Mouse (Mus musculus) forebrain, embryonic 10.5 days (tissue): ENCODE measurements around the gene Nup93. TPM values are rescaled to one million over a fixed set of nuclear protein-coding genes. Genes with fewer than 3 reads are reported as not detected.

Source experiments
- DNase-seq: peaks from one replicate; pipeline ENCODE4 v3.0.0-alpha.2; 2017; ENCODE audit warnings: low spot score; ENCODE audit errors: extremely low spot score
- H3K27ac ChIP-seq: fragments of 300-500 bp; sonication (generic); 2 replicates; pipeline ENCODE4 v1.5.1; 2016; ENCODE audit warnings: mild to moderate bottlenecking
- H3K27me3 ChIP-seq: fragments of 300-500 bp; sonication (generic); 2 replicates; pipeline ENCODE4 v1.6.1; 2016; ENCODE audit warnings: mild to moderate bottlenecking; ENCODE audit not compliant: poor library complexity, severe bottlenecking
- H3K36me3 ChIP-seq: fragments of 300-500 bp; sonication (generic); replicated peaks from 2 replicates; pipeline ENCODE4 v1.6.1; 2016; ENCODE audit warnings: mild to moderate bottlenecking, moderate library complexity
- H3K4me1 ChIP-seq: fragments of 300-500 bp; sonication (generic); 2 replicates; pipeline ENCODE4 v1.6.1; 2016
- H3K4me3 ChIP-seq: fragments of 300-500 bp; sonication (generic); 2 replicates; pipeline ENCODE4 v1.5.1; 2016; ENCODE audit warnings: mild to moderate bottlenecking, moderate library complexity
- H3K9me3 ChIP-seq: fragments of 300-500 bp; sonication (generic); 2 replicates; pipeline ENCODE4 v1.6.1; 2016; ENCODE audit warnings: mild to moderate bottlenecking, moderate library complexity
- WGBS: fragments of 180-500 bp; shearing (Covaris S2); methylation state at CpG from one replicate; pipeline ENCODE4 v1.1.7; 2016; 5-methylcytosine and 5-hydroxymethylcytosine counted together
- polyA plus RNA-seq: library from polyadenylated mRNA; unstranded; fragments of >200 nt; fragmentation: Nextera tagmentation; extraction: Ambion mirVana; gene quantifications from 2 replicates; pipeline ENCODE4 v1.2.1, GENCODE M21; 2016

Gene Nup93
- polyA plus RNA-seq, 1 experiment from 2014 or later = 155 TPM

DNA sequence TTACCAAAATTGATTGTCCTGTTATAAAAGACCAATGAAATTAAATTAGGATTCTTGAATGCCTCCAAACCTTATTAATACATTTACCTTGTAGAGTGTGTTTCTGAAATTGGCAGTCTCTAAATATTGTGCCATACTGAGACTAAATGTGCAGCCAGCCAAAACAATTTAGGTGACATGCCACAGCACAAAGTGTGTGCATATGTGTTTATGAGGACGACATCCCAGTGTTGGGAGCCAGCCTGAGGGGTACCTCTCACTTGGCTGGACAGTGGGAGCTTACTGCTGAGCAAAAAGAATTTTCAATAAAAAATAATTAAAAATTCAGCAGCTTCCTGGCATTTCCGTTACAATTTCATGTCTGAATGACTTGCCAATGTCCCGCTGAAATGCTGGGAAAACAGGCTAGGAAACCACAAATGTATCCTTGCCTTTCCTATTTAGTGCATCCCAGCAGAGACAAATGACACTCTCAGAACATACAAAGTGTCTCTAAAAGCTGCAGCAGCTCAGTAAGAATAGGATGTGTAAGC lies 68.2 kb downstream of the Nup93 start:
- H3K4me1 ChIP-seq = 0 out of 2 replicates have a peak, but pooled peaks cover 6% of the 10 kb centered on the region
- no peak overlapping the region for H3K4me3 ChIP-seq
- no peaks in the 10 kb centered on the region for H3K27me3 ChIP-seq
- no peak overlapping the region for H3K27ac ChIP-seq
- 0 out of 2 replicates have a peak, but pooled peaks cover under 1% of the 10 kb centered on the region for H3K36me3 ChIP-seq
- no peak for DNase-seq
- WGBS = 89% methylated on average over 3 of the region's 3 CpGs
- H3K9me3 ChIP-seq = no peaks in the 10 kb centered on the region

DNA sequence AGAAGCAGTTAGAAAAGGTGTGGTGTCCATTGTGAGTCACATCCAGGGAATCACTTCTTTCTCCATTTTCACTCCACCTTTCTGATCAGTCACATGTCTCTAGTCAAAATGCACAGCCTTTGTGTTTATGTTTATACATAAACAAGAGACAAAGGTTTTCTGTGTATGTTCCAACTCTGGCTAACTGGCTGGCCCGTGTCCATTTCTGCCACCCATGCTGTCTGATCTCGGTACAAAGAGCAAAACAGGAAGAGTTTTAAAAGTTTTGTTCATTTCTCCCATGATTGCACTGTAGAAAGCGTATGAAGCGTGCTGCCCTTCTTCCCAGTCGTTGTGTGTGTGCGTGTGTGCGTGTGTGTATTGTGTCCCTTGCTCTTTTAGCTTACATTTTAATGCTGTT lies 69.8 kb downstream of the Nup93 start:
- Histone ChIP-seq H3K4me1 (0 out of 2 replicates have a peak, but pooled peaks cover 6% of the 10 kb centered on the region), H3K27ac (no peak overlapping the region), H3K4me3 (no peak overlapping the region), H3K9me3 (no peaks in the 10 kb centered on the region), H3K27me3 (no peaks in the 10 kb centered on the region), H3K36me3 (0 out of 2 replicates have a peak, but pooled peaks cover 2% of the 10 kb centered on the region)
- 92% methylated on average over 7 of the region's 7 CpGs for WGBS
- DNase-seq = no peak

DNA sequence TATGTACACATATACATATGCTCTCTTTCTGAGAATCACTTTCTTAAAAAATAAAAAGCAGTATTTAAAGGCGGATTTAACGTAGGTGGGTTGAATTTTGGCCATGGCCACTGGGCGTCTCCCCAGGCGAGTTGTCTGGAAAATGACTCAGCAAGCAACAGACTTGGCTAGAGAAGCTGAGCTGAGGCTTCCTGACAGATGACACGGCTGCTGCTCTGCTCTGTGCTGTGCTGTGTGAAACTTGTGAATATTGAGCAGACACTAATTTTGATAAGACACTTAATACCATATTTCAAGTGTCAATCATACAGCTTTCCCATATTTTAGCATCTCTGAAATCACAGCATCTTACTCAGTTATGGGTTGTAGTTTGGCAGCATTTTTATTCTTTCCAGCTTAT lies 76.2 kb downstream of the Nup93 start:
- DNase-seq = no peak
- WGBS = 91% methylated on average over 5 of the region's 5 CpGs
- 0 out of 2 replicates have a peak, but pooled peaks cover 4% of the 10 kb centered on the region for H3K4me1 ChIP-seq
- no peaks in the 10 kb centered on the region for H3K27me3 ChIP-seq
- no peak overlapping the region for H3K4me3 ChIP-seq
- peaks cover 28% of the 10 kb centered on the region for H3K36me3 ChIP-seq
- no peak overlapping the region for H3K27ac ChIP-seq
- H3K9me3 ChIP-seq = no peaks in the 10 kb centered on the region

DNA sequence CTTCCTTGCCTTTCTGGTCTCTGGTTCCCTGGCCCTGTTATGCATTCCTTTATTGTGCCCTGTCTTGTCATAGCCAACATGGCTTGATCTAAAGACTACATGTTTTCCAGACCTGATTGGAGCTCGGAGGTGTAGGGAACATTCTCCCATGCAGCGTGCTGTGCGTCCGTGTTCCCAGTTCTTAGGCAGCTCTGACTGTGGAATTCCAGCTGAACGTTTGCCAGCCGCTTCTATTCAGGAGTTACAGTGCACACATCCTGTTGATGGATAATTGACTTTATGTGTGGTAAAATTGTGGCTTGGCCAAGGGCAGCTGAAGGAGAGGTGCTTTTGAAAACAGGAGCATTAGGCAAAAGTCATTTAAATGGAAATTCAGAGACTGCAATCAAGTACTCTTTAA lies 77.7 kb downstream of the Nup93 start:
- Histone ChIP-seq H3K4me3 (no peak overlapping the region), H3K27me3 (no peaks in the 10 kb centered on the region), H3K9me3 (no peaks in the 10 kb centered on the region), H3K4me1 (peaks cover 16% of the 10 kb centered on the region), H3K27ac (no peak overlapping the region), H3K36me3 (peaks cover 34% of the 10 kb centered on the region)
- 90% methylated on average over 6 of the region's 6 CpGs for WGBS
- no peak for DNase-seq

DNA sequence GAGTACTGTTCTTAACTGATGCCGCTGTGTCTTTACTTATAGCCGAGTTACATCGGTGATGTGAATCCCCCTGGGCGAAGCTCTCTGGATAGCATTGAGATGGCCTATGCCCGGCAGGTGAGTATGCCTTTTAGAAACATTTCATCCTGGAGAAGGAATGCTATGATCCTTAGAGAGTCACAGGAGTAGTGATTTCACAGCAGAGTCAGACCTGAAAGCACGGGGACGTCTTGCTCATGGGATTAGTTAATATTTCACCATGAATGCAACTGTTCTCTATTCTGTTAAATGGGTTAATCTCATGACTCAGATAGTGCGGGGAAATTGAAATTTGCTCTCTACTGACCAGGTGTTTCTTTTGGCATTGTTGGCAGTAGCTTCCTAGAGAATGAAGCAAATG lies 78.3 kb downstream of the Nup93 start:
- no peak overlapping the region for H3K27ac ChIP-seq
- peaks cover 18% of the 10 kb centered on the region for H3K4me1 ChIP-seq
- DNase-seq = no peak
- H3K27me3 ChIP-seq = no peaks in the 10 kb centered on the region
- H3K4me3 ChIP-seq = no peak overlapping the region
- WGBS = 94% methylated on average over 8 of the region's 8 CpGs
- peaks cover 33% of the 10 kb centered on the region for H3K36me3 ChIP-seq
- no peaks in the 10 kb centered on the region for H3K9me3 ChIP-seq

DNA sequence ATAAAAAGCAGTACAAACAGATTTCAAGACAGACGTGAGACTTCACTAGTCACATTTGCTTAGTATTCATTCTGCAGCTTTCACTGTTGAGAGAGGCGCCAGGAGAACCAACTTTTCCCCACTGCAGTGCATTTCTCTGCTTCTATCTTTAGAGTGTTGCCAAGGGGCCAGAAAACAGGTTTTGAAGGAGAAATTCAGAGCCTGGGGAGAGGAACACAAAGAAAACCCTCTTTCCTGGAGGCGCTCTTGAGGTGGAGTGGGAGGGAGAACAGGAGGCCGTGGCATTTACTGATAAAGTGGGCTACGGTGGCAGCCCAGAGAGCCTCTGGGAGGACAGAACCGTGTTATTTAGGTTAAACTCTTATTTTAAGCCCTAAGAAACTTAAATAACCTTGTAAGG lies 81.3 kb downstream of the Nup93 start:
- WGBS = 86% methylated on average over 6 of the region's 6 CpGs
- no peak overlapping the region for H3K27ac ChIP-seq
- no peak overlapping the region for H3K4me3 ChIP-seq
- H3K9me3 ChIP-seq = no peaks in the 10 kb centered on the region
- H3K36me3 ChIP-seq = peaks cover 34% of the 10 kb centered on the region
- no peak for DNase-seq
- H3K27me3 ChIP-seq = no peaks in the 10 kb centered on the region
- H3K4me1 ChIP-seq = peaks cover 18% of the 10 kb centered on the region

DNA sequence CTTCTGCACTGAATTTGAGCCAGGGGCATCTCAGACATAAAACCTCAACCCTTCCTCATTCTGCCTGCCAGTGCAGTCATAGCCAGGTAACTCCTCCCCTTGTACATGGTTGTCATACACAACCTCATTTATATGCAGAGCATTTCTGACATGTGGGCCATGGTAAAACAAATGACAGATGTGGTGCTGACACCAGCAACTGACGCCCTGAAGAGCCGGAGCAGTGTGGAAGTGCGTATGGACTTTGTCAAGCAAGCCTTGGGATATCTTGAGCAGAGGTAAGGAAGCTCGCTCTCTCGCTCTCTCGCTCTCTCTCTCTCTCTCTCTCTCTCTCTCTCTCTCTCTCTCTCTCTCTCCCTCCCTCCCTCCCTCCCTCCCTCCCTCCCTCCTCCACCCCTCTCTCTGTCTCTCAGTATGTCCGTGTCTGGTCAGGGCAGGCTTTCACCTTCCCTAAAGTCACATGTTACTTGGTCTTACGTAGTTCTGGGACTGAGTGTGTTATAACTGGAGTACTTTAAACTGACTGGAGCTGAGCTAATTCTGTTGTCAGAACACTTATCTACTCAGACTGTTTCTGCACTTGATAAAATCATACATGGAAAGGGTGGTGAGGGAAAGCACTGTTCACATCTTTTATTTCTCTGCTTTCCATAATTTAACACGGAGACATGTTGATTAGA lies 82.1 kb downstream of the Nup93 start:
- Histone ChIP-seq H3K4me1 (peaks cover 18% of the 10 kb centered on the region), H3K27ac (no peak overlapping the region), H3K4me3 (no peak overlapping the region), H3K9me3 (no peaks in the 10 kb centered on the region), H3K27me3 (no peaks in the 10 kb centered on the region), H3K36me3 (peaks cover 42% of the 10 kb centered on the region)
- WGBS = 77% methylated on average over 9 of the region's 9 CpGs
- no peak for DNase-seq

DNA sequence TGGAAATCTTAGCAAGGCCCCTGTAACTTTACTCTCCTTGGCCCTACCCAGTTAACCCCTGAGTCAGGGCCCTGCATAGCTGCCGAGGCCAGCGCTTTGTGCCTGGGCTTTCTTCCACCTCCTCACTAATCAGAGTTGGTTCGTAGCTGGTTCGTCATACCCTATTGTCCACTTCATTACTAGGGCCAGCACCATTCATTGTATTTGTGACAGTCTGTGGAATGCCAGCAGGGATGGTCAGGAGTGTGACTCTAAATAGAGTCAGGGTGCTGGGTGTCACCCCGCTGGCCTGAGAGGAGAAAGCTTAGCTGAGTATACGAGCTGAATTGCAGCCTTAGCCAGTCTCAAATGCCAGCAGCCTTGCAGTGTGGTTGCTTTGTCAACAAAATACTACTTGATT lies 82.7 kb downstream of the Nup93 start:
- Histone ChIP-seq H3K36me3 (peaks cover 48% of the 10 kb centered on the region), H3K4me3 (no peak overlapping the region), H3K9me3 (no peaks in the 10 kb centered on the region), H3K4me1 (peaks cover 18% of the 10 kb centered on the region), H3K27me3 (no peaks in the 10 kb centered on the region), H3K27ac (no peak overlapping the region)
- WGBS = 56% methylated on average over 6 of the region's 6 CpGs
- no peak for DNase-seq

DNA sequence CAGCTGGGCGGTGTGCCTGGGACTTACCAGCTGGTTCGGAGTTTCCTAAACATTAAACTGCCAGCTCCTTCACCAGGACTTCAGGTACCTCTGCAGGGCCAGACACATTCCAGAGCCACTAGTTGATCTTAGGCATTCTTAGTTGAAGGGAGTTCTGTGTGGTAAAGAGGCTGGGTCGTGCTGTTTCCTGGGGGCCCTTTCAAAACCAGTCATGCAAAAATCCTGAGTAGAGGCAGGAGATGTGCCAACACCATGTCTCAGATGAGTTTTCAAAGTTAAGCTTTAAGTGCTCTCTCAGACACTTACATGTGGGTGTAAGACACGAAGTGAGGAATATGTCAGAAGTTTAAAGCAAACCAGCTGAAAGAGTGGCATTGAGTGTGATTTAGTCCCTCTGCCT lies 86.4 kb downstream of the Nup93 start:
- WGBS = 69% methylated on average over 4 of the region's 4 CpGs
- H3K36me3 ChIP-seq = peaks cover 58% of the 10 kb centered on the region
- DNase-seq = no peak
- H3K4me3 ChIP-seq = no peak overlapping the region
- H3K9me3 ChIP-seq = no peaks in the 10 kb centered on the region
- H3K27ac ChIP-seq = no peak overlapping the region
- peaks cover 14% of the 10 kb centered on the region for H3K4me1 ChIP-seq
- no peaks in the 10 kb centered on the region for H3K27me3 ChIP-seq

DNA sequence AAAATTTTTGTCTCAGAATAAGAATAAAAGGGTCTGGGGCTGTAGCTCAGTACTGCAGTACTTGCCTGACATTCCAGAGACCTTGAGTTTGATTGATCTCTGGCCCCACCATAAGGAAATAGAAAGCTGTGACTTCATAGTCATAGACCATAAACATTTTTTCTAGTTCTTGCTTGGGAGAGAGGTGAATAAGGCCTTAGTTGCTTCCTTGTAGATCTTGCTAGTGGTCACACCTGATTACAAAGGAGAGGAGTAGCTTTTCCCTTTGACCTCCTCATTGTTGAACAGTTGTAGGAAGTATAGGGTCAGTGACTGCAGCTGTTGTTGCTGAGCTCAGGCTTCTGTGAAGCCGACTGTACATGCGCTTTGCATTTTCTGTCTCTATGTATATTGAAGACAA lies 90.0 kb downstream of the Nup93 start:
- H3K4me3 ChIP-seq = no peak overlapping the region
- no peaks in the 10 kb centered on the region for H3K4me1 ChIP-seq
- peaks cover 87% of the 10 kb centered on the region for H3K36me3 ChIP-seq
- no peak overlapping the region for H3K27ac ChIP-seq
- H3K9me3 ChIP-seq = no peaks in the 10 kb centered on the region
- H3K27me3 ChIP-seq = no peaks in the 10 kb centered on the region
- 95% methylated on average over 2 of the region's 2 CpGs for WGBS
- no peak for DNase-seq

DNA sequence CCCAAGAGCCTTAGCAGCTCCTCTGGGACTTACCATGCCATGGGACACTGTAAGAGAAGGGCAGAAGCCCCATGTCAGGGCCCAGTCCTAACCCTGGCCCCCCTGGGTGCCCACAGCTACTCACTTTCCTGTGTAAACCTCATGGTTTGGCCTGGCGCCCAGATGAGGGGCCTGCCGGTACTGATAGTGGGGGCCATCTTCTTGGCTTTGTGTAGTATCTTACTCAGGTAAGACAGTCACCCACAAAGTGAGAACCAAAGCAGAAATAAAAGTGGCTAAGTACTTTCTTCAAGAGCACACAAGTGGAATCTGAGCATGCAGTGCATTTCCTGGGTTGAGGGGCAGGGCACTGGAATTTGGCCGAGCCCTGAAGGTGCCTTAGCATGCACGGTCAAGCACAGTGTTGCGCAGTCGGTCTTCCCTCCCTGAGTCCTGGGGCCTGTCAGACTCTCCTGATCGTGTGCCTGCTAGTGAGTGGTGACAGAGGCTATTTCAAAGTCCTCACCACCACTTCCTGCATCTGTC lies 92.7 kb downstream of the Nup93 start:
- H3K27ac ChIP-seq = no peak overlapping the region
- H3K4me1 ChIP-seq = no peaks in the 10 kb centered on the region
- no peak overlapping the region for H3K4me3 ChIP-seq
- H3K9me3 ChIP-seq = no peaks in the 10 kb centered on the region
- no peaks in the 10 kb centered on the region for H3K27me3 ChIP-seq
- no peak for DNase-seq
- WGBS = 84% methylated on average over 7 of the region's 7 CpGs
- peaks cover 96% of the 10 kb centered on the region for H3K36me3 ChIP-seq

DNA sequence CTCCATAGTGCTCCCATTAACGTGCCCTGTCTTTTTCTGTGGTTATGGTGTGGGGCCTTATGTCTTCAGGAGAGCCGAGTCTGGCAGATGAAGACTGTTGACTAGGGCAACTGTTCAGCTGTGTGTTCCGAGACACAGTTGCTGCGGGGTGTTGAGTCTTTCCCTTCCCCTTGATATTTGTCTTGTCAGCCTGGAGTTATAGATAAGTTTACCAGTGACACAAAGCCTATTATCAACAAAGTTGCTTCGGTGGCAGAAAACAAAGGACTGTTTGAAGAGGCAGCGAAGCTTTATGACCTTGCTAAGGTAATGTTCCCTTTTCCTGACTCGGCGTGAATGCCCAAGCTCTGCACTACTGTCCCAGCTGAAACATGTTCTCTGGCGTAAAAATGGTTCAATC lies 93.3 kb downstream of the Nup93 start:
- Histone ChIP-seq H3K4me3 (no peak overlapping the region), H3K36me3 (peaks cover 96% of the 10 kb centered on the region), H3K4me1 (no peaks in the 10 kb centered on the region), H3K9me3 (no peaks in the 10 kb centered on the region), H3K27me3 (no peaks in the 10 kb centered on the region), H3K27ac (no peak overlapping the region)
- 93% methylated on average over 9 of the region's 9 CpGs for WGBS
- no peak for DNase-seq

DNA sequence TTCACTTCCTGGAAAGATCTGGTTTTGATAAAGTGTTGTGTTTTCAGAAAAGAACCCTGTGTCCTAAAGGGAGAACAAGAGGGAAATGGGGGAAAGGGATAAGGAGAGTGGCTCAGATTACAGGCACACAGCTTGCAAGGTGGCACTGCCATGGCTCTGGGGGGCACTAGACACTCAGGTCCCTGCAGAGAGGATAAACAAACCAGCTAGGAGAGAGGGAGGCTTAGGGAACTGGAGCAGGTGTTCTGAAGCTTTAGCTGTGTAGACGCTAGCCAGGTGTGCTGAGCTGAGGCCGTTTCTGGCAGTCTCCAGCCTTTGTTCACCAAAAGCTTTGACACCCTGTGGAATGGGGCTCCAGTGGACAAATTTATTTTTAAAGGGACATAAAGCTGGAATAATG lies 99.7 kb downstream of the Nup93 start:
- Histone ChIP-seq H3K27ac (no peak overlapping the region), H3K4me1 (no peaks in the 10 kb centered on the region), H3K36me3 (peaks cover 73% of the 10 kb centered on the region), H3K27me3 (no peaks in the 10 kb centered on the region), H3K4me3 (no peak overlapping the region), H3K9me3 (no peaks in the 10 kb centered on the region)
- 91% methylated on average over 2 of the region's 2 CpGs for WGBS
- DNase-seq = no peak
